Mouse (Mus musculus) lung, embryonic 16.5 days (tissue): Measurements from ENCODE around the gene Nlgn3. TPM values are rescaled to one million over a fixed set of nuclear protein-coding genes. Genes with fewer than 3 reads are reported as not detected.

Experiments
- ATAC-seq: fragments of 200-750 bp; cut with Nextera tagmentation; 2 replicates; pipeline ENCODE4 v1.8.0; 2017; ENCODE audit warnings: low read depth, mild to moderate bottlenecking, moderate library complexity
- H3K27ac ChIP-seq: fragments of 300-500 bp; sonication (generic); 2 replicates; pipeline ENCODE4 v1.5.1; 2014; ENCODE audit warnings: mild to moderate bottlenecking, control low read depth, low read length
- H3K27me3 ChIP-seq: fragments of 300-500 bp; sonication (generic); 2 replicates; pipeline ENCODE4 v1.6.1; 2014; ENCODE audit warnings: low read depth, low read length, mixed read lengths; ENCODE audit not compliant: control insufficient read depth, insufficient read depth
- H3K36me3 ChIP-seq: fragments of 300-500 bp; sonication (generic); 2 replicates; pipeline ENCODE4 v1.6.1; 2014; ENCODE audit warnings: low read length; ENCODE audit not compliant: control insufficient read depth, insufficient read depth
- H3K4me1 ChIP-seq: fragments of 300-500 bp; sonication (generic); replicated peaks from 2 replicates; pipeline ENCODE4 v1.6.1; 2014; ENCODE audit warnings: low read length, mixed read lengths; ENCODE audit not compliant: control insufficient read depth, insufficient read depth
- H3K4me2 ChIP-seq: fragments of 300-500 bp; sonication (generic); 2 replicates; pipeline ENCODE4 v1.6.1; 2014; ENCODE audit warnings: low read depth, low read length, control low read depth
- H3K4me3 ChIP-seq: fragments of 300-500 bp; sonication (generic); 2 replicates; pipeline ENCODE4 v1.5.1; 2014; ENCODE audit warnings: mild to moderate bottlenecking, low read length, control low read depth
- H3K9ac ChIP-seq: fragments of 300-500 bp; sonication (generic); 2 replicates; pipeline ENCODE4 v1.6.1; 2014; ENCODE audit warnings: low read length, control low read depth
- H3K9me3 ChIP-seq: fragments of 300-500 bp; sonication (generic); 2 replicates; pipeline ENCODE4 v1.6.1; 2016; ENCODE audit warnings: low read length; ENCODE audit not compliant: control insufficient read depth
- WGBS: fragments of 180-500 bp; shearing (Covaris S2); extraction: QIAGEN DNeasy Blood & Tissue Kit; methylation state at CpG from one replicate; pipeline ENCODE4 v1.1.7; 2014; 5-methylcytosine and 5-hydroxymethylcytosine counted together
- polyA plus RNA-seq: library from polyadenylated mRNA; unstranded; fragments of >200 nt; fragmentation: Nextera tagmentation; extraction: Ambion mirVana; gene quantifications from 2 replicates; pipeline ENCODE4 v1.2.1, GENCODE M21; 2015

Nlgn3 gene
- polyA plus RNA-seq, 1 experiment from 2014 or later: 4.2 TPM

DNA sequence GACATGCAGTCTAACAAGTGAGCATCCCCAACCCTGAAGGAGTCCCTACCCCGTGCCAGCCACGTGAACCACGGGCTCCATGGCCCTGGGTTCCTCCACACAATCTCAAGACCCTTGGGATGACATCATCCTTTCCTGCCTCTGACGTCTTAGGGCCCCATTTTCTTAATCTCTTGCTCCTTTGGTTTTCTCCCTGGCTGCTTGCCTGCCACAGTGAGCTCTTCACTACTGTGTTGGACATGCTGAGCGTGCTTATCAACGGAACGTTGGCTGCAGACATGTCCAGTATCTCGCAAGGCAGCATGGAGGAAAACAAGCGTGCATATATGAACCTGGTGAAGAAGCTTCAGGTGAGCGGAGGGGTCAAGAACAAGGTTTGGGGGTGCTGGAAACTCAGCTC is 8.9 kb upstream of the Nlgn3 start:
- no peak overlapping the region for H3K4me2 ChIP-seq
- 74% methylated on average over 10 of the region's 10 CpGs for WGBS
- no peaks in the 10 kb centered on the region for H3K27me3 ChIP-seq
- no peaks in the 10 kb centered on the region for H3K9me3 ChIP-seq
- H3K27ac ChIP-seq: no peak overlapping the region
- ATAC-seq: no peak
- peaks cover 10% of the 10 kb centered on the region for H3K36me3 ChIP-seq
- no peak overlapping the region for H3K9ac ChIP-seq
- no peaks in the 10 kb centered on the region for H3K4me1 ChIP-seq
- H3K4me3 ChIP-seq: no peak overlapping the region

DNA sequence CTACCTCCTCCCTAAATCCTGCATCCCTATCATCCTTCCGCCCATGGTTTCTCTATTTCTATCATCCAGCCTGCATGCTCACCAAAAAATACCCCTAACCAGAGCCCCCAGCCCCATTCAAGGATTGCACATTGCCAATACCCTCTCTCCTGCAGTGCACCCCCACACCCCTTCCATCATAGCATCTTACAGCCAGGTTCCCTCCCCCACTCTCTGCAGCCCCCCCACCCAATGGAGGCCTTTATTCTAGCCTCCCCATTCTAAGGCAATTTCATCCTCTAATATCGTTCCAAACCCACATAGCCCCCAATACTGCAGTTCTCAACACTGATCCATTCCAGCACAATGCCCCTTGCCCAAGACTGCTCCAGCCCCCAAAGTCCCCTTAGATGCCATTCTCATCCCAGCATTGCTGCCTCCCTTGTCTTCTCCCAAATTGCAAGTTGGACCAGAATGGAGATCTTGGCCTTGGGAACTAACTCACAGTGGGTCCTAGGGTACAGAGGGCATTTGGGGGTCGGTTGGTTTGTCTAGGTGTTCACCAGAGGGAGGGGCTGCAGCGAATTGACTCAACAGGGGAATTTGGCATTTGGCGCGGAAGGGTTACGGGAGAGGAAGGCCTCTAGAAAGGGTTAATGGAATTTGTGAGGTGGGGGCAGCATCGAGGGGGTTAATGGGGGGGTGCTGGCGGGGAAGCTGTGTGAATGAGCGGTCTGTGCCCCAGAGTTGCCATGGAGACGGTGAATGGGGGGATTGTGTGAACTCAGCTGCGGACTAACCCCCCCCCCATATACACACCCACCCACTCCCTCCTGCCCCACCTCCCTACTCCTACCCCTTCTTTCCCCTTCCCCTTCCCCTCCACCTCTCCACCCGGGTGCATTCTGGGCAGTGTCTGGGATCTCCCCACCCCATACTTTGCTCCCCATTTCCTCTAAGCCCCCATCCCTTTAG is 782 bp downstream of the Nlgn3 start:
- H3K4me3 ChIP-seq: peak overlapping the region; percentile 34
- peak; percentile 61 for ATAC-seq
- H3K27me3 ChIP-seq: no peaks in the 10 kb centered on the region; the same call in 1 of the 2 replicates
- 0 out of 2 replicates have a peak, but pooled peaks cover 2% of the 10 kb centered on the region for H3K4me1 ChIP-seq
- WGBS: 34% methylated on average over 9 of the region's 13 CpGs
- H3K27ac ChIP-seq: no peak overlapping the region
- H3K4me2 ChIP-seq: peak overlapping the region; percentile 56
- no peaks in the 10 kb centered on the region for H3K9me3 ChIP-seq
- peak overlapping the region; percentile 20 for H3K9ac ChIP-seq
- H3K36me3 ChIP-seq: peaks cover 3% of the 10 kb centered on the region

DNA sequence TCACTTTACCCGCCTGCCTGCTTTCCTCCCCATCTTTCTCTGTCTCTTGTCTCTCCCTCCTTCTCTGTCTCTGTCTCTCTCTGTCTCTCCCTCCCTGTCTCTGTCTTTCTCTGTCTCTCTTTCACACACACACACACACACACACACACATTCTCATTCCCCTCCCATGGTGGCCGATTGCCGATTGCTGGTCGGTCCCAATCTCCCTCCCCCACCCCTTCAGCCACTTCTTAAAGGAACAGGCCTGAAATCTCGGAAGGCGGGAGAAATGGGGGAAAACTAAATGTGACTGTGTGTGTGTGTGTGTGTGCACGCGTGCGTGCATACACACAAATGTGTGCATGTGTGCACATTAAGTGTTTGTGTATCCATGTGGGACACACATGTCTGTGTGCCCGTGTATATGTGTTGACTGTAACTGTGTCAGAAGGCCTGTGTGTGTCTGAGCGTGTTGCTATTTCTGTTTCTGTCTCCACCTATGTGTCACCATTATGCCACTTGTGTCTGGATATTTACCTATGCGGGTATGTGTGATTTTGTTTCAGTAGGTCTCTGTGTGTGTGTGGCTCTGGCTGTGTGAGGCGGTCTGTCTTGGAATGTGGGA is 1.6 kb downstream of the Nlgn3 start:
- Histone ChIP-seq H3K9ac (peak overlapping the region; percentile 14; the same call in 1 of the 2 replicates), H3K27me3 (no peaks in the 10 kb centered on the region; the same call in 1 of the 2 replicates), H3K4me1 (0 out of 2 replicates have a peak, but pooled peaks cover 2% of the 10 kb centered on the region), H3K27ac (no peak overlapping the region), H3K4me2 (peak overlapping the region; percentile 56), H3K9me3 (no peaks in the 10 kb centered on the region), H3K36me3 (peaks cover 3% of the 10 kb centered on the region), H3K4me3 (peak overlapping the region; percentile 34)
- 25% methylated on average over 13 of the region's 13 CpGs for WGBS
- peak; percentile 51 for ATAC-seq

DNA sequence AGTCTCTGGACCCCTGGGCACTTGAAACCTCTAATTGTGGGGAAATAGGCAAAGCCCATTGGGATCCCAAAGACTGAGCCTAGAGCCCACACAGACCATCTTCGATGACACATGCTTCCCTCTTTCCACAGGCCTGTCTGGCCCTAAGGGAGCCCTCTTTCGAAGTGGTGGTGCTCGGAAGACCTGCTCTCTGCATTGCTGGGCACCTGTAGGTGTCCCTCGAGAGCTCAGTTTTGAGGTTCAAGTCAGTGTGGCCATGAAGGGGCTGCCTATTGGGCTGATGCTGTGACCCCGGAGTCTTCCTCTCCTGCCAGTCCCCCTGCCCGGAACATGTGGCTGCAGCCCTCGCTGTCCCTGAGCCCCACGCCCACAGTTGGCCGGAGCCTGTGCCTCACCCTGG is 2.7 kb downstream of the Nlgn3 start:
- no peak for ATAC-seq
- H3K36me3 ChIP-seq: no peaks in the 10 kb centered on the region; the same call in 1 of the 2 replicates
- H3K27me3 ChIP-seq: no peaks in the 10 kb centered on the region; the same call in 1 of the 2 replicates
- H3K27ac ChIP-seq: no peak overlapping the region
- no peak overlapping the region for H3K4me2 ChIP-seq
- H3K9ac ChIP-seq: no peak overlapping the region
- 0 out of 2 replicates have a peak, but pooled peaks cover 2% of the 10 kb centered on the region for H3K4me1 ChIP-seq
- H3K9me3 ChIP-seq: no peaks in the 10 kb centered on the region
- 75% methylated on average over 9 of the region's 9 CpGs for WGBS
- no peak overlapping the region for H3K4me3 ChIP-seq

GRCm38 (mm10) chrX:101304646-101305045 is 5.7 kb downstream of the Nlgn3 start:
- Histone ChIP-seq H3K4me1 (0 out of 2 replicates have a peak, but pooled peaks cover 2% of the 10 kb centered on the region), H3K27me3 (no peaks in the 10 kb centered on the region; the same call in 1 of the 2 replicates), H3K36me3 (no peaks in the 10 kb centered on the region), H3K4me3 (no peak overlapping the region), H3K9ac (no peak overlapping the region), H3K9me3 (no peaks in the 10 kb centered on the region), H3K4me2 (no peak overlapping the region), H3K27ac (no peak overlapping the region)
- no peak for ATAC-seq
- WGBS: 59% methylated on average over 2 of the region's 2 CpGs

DNA sequence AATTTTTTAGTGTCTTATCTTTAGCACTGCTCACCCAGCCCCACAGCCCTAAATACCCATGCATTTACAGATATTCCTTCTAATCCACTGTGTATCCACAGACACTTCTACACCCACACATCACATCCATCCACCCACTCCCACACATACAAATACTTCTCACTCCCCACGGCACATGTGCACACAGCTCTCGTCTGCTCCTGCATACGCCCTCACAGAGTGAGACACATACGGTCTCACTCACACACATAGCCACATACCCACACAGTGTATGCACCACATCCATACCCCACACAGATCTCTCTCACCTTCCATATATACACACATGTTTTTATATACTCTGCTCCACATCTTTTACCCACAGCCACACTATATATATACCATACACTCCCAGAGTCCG is 10.3 kb downstream of the Nlgn3 start:
- Histone ChIP-seq H3K4me1 (no peaks in the 10 kb centered on the region), H3K9me3 (no peaks in the 10 kb centered on the region), H3K27ac (no peak overlapping the region), H3K4me2 (no peak overlapping the region), H3K36me3 (no peaks in the 10 kb centered on the region), H3K9ac (no peak overlapping the region), H3K4me3 (no peak overlapping the region), H3K27me3 (no peaks in the 10 kb centered on the region)
- ATAC-seq: no peak
- 81% methylated on average over 5 of the region's 5 CpGs for WGBS

GRCm38 (mm10) chrX:101313625-101314359 is 14.8 kb downstream of the Nlgn3 start:
- Histone ChIP-seq H3K4me2 (no peak overlapping the region), H3K27ac (no peak overlapping the region), H3K9me3 (no peaks in the 10 kb centered on the region), H3K27me3 (no peaks in the 10 kb centered on the region), H3K9ac (no peak overlapping the region), H3K4me1 (no peaks in the 10 kb centered on the region), H3K4me3 (no peak overlapping the region), H3K36me3 (no peaks in the 10 kb centered on the region)
- no peak for ATAC-seq
- 42% methylated on average over 6 of the region's 6 CpGs for WGBS

- no peaks in the 10 kb centered on the region for H3K27me3 ChIP-seq
- no peaks in the 10 kb centered on the region for H3K4me1 ChIP-seq
- no peak overlapping the region for H3K9ac ChIP-seq
- no peaks in the 10 kb centered on the region for H3K36me3 ChIP-seq
- ATAC-seq: no peak
- H3K9me3 ChIP-seq: no peaks in the 10 kb centered on the region
- WGBS: 82% methylated on average over 11 of the region's 12 CpGs
- H3K4me3 ChIP-seq: no peak overlapping the region
- no peak overlapping the region for H3K27ac ChIP-seq
- no peak overlapping the region for H3K4me2 ChIP-seq
These were observed 20.8 kb downstream of the Nlgn3 start for GRCm38 (mm10) chrX:101319775-101320174.
